Mouse (Mus musculus) heart, embryonic 14.5 days (tissue): ENCODE data around the gene Itpr2. TPM values are rescaled to one million over a fixed set of nuclear protein-coding genes. Genes with fewer than 3 reads are reported as not detected.

Experiments
- ATAC-seq: fragments of 200-750 bp; cut with Nextera tagmentation; 2 replicates; pipeline ENCODE4 v1.8.0; 2017; ENCODE audit warnings: low read depth, moderate TSS enrichment; ENCODE audit not compliant: insufficient number of reproducible peaks, insufficient read depth, low FRiP score
- H3K27ac ChIP-seq, 2 experiments: fragments of 200-500 bp in 1 of 2; fragments of 300-500 bp in 1 of 2; sonication (generic) in 1 of 2; replicated peaks in 1 of 2; 2 replicates each; pipeline ENCODE4 v1.5.1; 2012 to 2014; ENCODE audit warnings: low read depth in 2 of 2, low read length in 2 of 2, control low read depth in 1 of 2, mild to moderate bottlenecking in 1 of 2, mixed read lengths in 1 of 2; ENCODE audit not compliant: control insufficient read depth in 1 of 2, insufficient read depth in 1 of 2
- H3K27me3 ChIP-seq: fragments of 300-500 bp; sonication (generic); 2 replicates; pipeline ENCODE4 v1.6.1; 2014; ENCODE audit warnings: mild to moderate bottlenecking, low read length, control low read depth; ENCODE audit not compliant: control insufficient read depth, insufficient read depth
- H3K36me3 ChIP-seq: fragments of 300-500 bp; sonication (generic); 2 replicates; pipeline ENCODE4 v1.6.1; 2014; ENCODE audit warnings: mild to moderate bottlenecking, control low read depth, low read length, mixed read lengths; ENCODE audit not compliant: control insufficient read depth, insufficient read depth
- H3K4me1 ChIP-seq, 2 experiments: fragments of 200-500 bp in 1 of 2; fragments of 300-500 bp in 1 of 2; sonication (generic) in 1 of 2; 2 replicates each; pipeline ENCODE4 v1.6.1; 2012 to 2014; ENCODE audit warnings: low read length in 2 of 2, control low read depth in 1 of 2, mixed read lengths in 1 of 2; ENCODE audit not compliant: control insufficient read depth in 2 of 2, insufficient read depth in 2 of 2
- H3K4me2 ChIP-seq: fragments of 300-500 bp; sonication (generic); 2 replicates; pipeline ENCODE4 v1.6.1; 2014; ENCODE audit warnings: mild to moderate bottlenecking, low read length
- H3K4me3 ChIP-seq, 2 experiments: fragments of 200-500 bp in 1 of 2; fragments of 300-500 bp in 1 of 2; sonication (generic) in 1 of 2; 2 replicates each; pipeline ENCODE4 v1.5.1; 2012 to 2014; ENCODE audit warnings: low read length in 2 of 2, mild to moderate bottlenecking in 2 of 2, control low read depth in 1 of 2, low read depth in 1 of 2, moderate library complexity in 1 of 2; ENCODE audit not compliant: control insufficient read depth in 1 of 2, insufficient read depth in 1 of 2
- H3K9ac ChIP-seq: fragments of 300-500 bp; sonication (generic); 2 replicates; pipeline ENCODE4 v1.6.1; 2014; ENCODE audit warnings: mild to moderate bottlenecking, low read length
- H3K9me3 ChIP-seq: fragments of 300-500 bp; sonication (generic); 2 replicates; pipeline ENCODE4 v1.6.1; 2016; ENCODE audit warnings: low read length, control low read depth; ENCODE audit not compliant: control insufficient read depth
- WGBS: fragments of 180-500 bp; shearing (Covaris S2); extraction: QIAGEN DNeasy Blood & Tissue Kit; methylation state at CpG from one replicate; pipeline ENCODE4 v1.1.7; 2014; 5-methylcytosine and 5-hydroxymethylcytosine counted together
- polyA plus RNA-seq: library from polyadenylated mRNA; unstranded; fragments of >200 nt; fragmentation: Nextera tagmentation; extraction: Ambion mirVana; gene quantifications from 2 replicates; pipeline ENCODE4 v1.2.1, GENCODE M21; 2014

Gene Itpr2
- polyA plus RNA-seq, 1 experiment from 2014 or later, result 43.4 TPM

DNA sequence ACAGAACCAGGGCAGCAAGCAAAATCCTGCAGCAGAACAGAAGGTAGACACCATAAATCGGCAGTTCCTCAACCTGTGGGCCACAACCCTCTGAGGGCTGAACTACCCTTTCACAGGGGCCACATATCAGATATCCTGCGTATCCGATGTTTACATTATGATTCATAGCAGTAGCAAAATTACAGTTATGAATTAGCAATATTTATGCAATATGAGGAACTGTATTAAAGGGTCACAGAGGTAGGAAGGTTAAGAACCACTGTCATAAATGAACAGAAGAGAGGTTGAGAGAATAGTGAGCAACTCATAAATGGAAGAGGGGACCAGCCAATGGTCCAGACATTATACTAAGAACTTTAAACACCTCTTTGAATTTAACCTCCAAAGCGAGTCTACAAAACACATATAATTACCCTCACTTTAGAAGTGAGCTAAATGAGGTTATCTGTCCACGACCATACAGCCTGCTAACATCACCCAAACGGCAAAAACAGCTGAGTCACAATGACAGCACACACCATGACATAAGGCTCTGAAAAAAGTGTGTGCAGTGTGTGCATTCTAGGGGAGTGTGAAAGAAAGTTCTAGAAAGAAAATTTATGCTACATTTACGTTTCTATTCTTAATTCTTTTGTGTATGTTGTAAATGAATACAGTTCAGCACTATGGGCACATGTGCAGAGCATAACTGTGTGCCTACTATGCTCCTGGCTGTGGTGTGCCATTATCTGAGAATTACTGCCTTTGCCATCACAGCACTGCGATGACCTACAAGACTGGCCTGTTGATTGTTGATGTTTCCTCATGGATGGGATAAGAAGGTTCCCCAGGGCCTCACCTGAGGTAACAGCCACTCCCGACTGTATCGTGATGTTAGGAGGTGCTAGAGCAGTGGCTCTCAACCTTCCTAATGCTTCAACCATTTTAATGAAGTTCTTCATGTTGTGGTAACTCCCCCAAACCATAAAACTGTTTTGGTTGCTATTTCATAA, 47.2 kb downstream of the Itpr2 start:
- Histone ChIP-seq H3K9me3 (no peaks in the 10 kb centered on the region), H3K4me2 (no peak overlapping the region), H3K27me3 (no peaks in the 10 kb centered on the region), H3K36me3 (no peaks in the 10 kb centered on the region), H3K9ac (no peak overlapping the region), H3K4me1 (peaks cover 0 to 2% of the 10 kb centered on the region in 2 experiments; a peak in 1 of 4 replicates), H3K27ac (no peak overlapping the region), H3K4me3 (no peak overlapping the region)
- no peak for ATAC-seq
- WGBS, result 81% methylated on average over 10 of the region's 10 CpGs

DNA sequence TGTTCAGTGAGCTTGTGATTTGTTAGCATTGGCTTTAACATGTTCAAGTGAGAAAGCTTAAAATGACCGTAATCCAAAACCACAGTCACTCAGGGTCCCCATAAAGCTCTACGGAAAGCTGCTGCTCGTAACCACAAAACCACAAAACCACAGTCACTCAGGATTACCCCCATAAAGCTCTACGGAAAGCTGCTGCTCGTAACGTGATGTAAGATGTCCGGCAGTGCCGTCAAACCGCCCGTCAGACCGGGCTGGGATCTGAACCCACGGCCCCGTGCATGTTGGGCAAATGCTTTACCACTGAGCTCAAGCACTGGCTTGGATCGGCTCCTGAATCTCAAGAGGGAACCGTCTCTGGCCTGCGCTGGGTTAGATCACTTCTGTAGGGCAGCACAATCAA, 49.5 kb downstream of the Itpr2 start:
- no peaks in the 10 kb centered on the region for H3K27me3 ChIP-seq

DNA sequence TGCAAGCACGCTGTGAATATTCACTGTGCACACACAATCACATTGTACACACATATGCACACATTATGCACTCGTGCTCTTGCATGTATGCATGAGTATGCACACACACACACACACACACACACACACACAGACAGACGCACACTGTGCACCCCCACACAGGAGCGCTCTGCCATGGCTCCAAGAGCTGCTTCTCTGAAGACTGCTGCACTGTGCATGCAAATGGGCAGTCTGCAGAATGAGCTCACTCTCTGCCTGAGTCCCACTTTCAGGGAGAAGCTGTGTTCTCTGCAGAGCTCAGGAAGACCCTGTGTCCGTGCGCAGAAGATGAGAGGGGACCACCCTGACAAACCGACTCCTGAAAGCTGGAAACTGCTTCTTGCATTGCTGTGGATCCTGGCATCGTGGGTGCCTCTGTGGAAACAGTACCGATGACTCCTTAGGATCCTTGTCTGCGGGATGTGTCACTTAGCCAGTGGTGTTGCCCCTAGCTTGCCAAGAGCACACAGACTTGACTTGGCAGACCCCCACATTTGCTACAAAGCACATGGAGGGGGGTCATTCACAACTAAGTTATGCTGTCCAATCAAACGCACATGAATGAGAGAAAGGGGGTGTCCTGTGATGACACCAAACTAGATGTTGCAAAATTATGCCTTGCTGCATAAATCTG, 55.9 kb downstream of the Itpr2 start:
- no peaks in the 10 kb centered on the region for H3K36me3 ChIP-seq
- no peaks in the 10 kb centered on the region for H3K4me1 ChIP-seq
- no peaks in the 10 kb centered on the region for H3K27me3 ChIP-seq
- no peak overlapping the region for H3K27ac ChIP-seq
- ATAC-seq, result no peak
- 88% methylated on average over 11 of the region's 11 CpGs for WGBS
- no peaks in the 10 kb centered on the region for H3K9me3 ChIP-seq
- H3K9ac ChIP-seq, result no peak overlapping the region
- H3K4me3 ChIP-seq, result no peak overlapping the region
- no peak overlapping the region for H3K4me2 ChIP-seq

More for the DNA sequence above, 49.5 kb downstream of the Itpr2 start:
- peaks cover 0 to 2% of the 10 kb centered on the region in 2 experiments; a peak in 1 of 4 replicates for H3K4me1 ChIP-seq
- WGBS, result 91% methylated on average over 16 of the region's 16 CpGs
- H3K36me3 ChIP-seq, result no peaks in the 10 kb centered on the region
- no peak overlapping the region for H3K9ac ChIP-seq
- no peaks in the 10 kb centered on the region for H3K9me3 ChIP-seq
- H3K4me2 ChIP-seq, result no peak overlapping the region
- ATAC-seq, result no peak
- H3K4me3 ChIP-seq, result no peak overlapping the region
- H3K27ac ChIP-seq, result no peak overlapping the region

- no peaks in the 10 kb centered on the region for H3K27me3 ChIP-seq
- H3K4me2 ChIP-seq, result no peak overlapping the region
- H3K9me3 ChIP-seq, result no peaks in the 10 kb centered on the region
- no peaks in the 10 kb centered on the region for H3K36me3 ChIP-seq
- no peak overlapping the region for H3K9ac ChIP-seq
- WGBS, result 52% methylated on average over 2 of the region's 2 CpGs
- H3K4me3 ChIP-seq, result no peak overlapping the region
- no peak for ATAC-seq
- H3K4me1 ChIP-seq, result no peaks in the 10 kb centered on the region
- H3K27ac ChIP-seq, result no peak overlapping the region
Measured at GRCm38 (mm10) chr6:146439826-146440225, 62.2 kb downstream of the Itpr2 start.

DNA sequence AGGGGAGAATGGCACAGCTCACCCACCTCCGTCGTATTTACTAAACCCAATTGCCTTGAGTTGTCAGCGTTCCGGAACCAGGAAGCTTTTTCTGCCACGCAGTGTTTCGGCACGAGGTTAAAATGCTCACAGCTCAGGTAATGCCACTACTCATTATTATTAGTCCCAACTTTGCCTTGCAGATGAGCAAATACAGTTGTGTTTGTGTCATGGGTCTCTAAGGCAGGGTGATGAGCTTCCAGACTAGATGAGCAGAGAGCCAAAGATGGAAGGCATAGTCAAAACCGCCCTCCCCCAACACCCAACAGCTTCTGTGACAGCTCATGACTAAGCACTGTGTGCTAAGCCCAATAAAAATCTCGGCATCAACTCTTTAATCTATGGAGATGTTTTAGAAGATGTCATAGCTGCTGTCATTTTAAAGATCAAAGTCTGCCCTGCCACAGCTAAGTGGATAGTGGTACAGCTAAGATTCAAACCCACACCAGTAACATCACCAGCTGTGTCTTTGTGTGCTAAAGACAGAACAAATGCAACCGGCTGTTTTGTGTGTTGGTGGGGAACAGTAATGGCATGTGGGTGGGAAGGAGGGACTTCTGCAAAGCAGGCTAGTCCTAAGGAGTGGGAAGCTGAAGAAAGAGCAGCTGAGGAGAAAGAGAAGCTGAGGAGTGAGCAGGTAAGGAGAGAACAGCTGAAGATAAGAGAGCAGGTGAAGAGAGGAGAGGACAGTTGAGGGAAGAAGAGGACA, 62.8 kb downstream of the Itpr2 start:
- H3K36me3 ChIP-seq, result no peaks in the 10 kb centered on the region
- no peaks in the 10 kb centered on the region for H3K9me3 ChIP-seq
- H3K4me3 ChIP-seq, result no peak overlapping the region
- no peak overlapping the region for H3K27ac ChIP-seq
- H3K27me3 ChIP-seq, result no peaks in the 10 kb centered on the region
- no peak for ATAC-seq
- H3K9ac ChIP-seq, result no peak overlapping the region
- H3K4me1 ChIP-seq, result no peaks in the 10 kb centered on the region
- H3K4me2 ChIP-seq, result no peak overlapping the region
- 80% methylated on average over 10 of the region's 10 CpGs for WGBS

DNA sequence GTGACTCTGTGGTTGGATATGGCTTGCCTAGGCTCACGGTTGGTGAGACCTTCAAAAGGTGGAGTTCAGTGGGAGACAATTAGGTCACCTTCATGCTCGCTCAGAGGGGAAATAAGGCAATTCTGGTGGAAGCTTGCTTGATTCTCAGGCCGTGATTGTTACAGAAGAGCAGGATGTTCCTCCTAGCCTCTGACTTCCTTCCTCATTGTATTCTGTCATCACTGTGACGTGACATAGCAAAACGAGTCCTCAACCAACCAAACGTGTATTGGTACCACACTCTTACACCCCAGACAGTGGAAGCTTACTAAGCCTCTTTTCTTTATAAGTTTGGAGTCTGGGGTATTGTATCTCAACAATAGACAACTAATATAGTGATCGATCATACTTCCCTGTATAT, 64.0 kb downstream of the Itpr2 start:
- no peaks in the 10 kb centered on the region for H3K9me3 ChIP-seq
- 68% methylated on average over 7 of the region's 7 CpGs for WGBS
- ATAC-seq, result no peak
- H3K27ac ChIP-seq, result no peak overlapping the region
- H3K4me2 ChIP-seq, result no peak overlapping the region
- no peak overlapping the region for H3K4me3 ChIP-seq
- no peak overlapping the region for H3K9ac ChIP-seq
- H3K4me1 ChIP-seq, result no peaks in the 10 kb centered on the region
- no peaks in the 10 kb centered on the region for H3K27me3 ChIP-seq
- no peaks in the 10 kb centered on the region for H3K36me3 ChIP-seq

- H3K4me2 ChIP-seq, result no peak overlapping the region
- no peak overlapping the region for H3K4me3 ChIP-seq
- no peak overlapping the region for H3K27ac ChIP-seq
- 52% methylated on average over 12 of the region's 12 CpGs for WGBS
- H3K4me1 ChIP-seq, result 0 out of 4 replicates have a peak, but pooled peaks cover 0 to 5% of the 10 kb centered on the region in 2 experiments
- ATAC-seq, result no peak
- H3K9ac ChIP-seq, result no peak overlapping the region
- no peaks in the 10 kb centered on the region for H3K27me3 ChIP-seq
- no peaks in the 10 kb centered on the region for H3K36me3 ChIP-seq
- no peaks in the 10 kb centered on the region for H3K9me3 ChIP-seq
Measured at GRCm38 (mm10) chr6:146436916-146437496, 65.0 kb downstream of the Itpr2 start.
